Mouse (Mus musculus) ES-E14 (cell line): ENCODE measurements around the gene Ggcx. TPM values are rescaled to one million over a fixed set of nuclear protein-coding genes. Genes with fewer than 3 reads are reported as not detected.

Experiments used
- DNase-seq: peaks from one replicate; pipeline ENCODE4 v3.0.0-alpha.2; 2013; ENCODE audit warnings: low read depth, low spot score
- H3K27ac ChIP-seq: 2 replicates; pipeline ENCODE4 v1.5.1; 2012; ENCODE audit warnings: low read depth, mild to moderate bottlenecking, low read length, moderate library complexity, mixed read lengths; ENCODE audit not compliant: poor library complexity, insufficient read depth, severe bottlenecking
- H3K36me3 ChIP-seq: 2 replicates; pipeline ENCODE4 v1.6.1; 2012; ENCODE audit warnings: mild to moderate bottlenecking, low read length, moderate library complexity, mixed read lengths; ENCODE audit not compliant: control insufficient read depth, poor library complexity, insufficient read depth, severe bottlenecking
- H3K4me1 ChIP-seq, 2 experiments: fragments of 150-350 bp in 1 of 2; sonication (generic) in 1 of 2; 2 replicates each; pipeline ENCODE4 v1.6.1; 2012; ENCODE audit warnings: low read length in 2 of 2, mild to moderate bottlenecking in 1 of 2, mixed read lengths in 1 of 2; ENCODE audit not compliant: control insufficient read depth in 2 of 2, insufficient read depth in 2 of 2, poor library complexity in 1 of 2
- H3K4me3 ChIP-seq, 2 experiments: fragments of 150-350 bp in 1 of 2; sonication (generic) in 1 of 2; 2 replicates each; pipeline ENCODE4 v1.5.1; 2012; ENCODE audit warnings: low read length in 2 of 2, low read depth in 1 of 2, mild to moderate bottlenecking in 1 of 2, mixed read lengths in 1 of 2; ENCODE audit not compliant: insufficient read depth in 1 of 2, poor library complexity in 1 of 2, severe bottlenecking in 1 of 2
- H3K9ac ChIP-seq: 2 replicates; pipeline ENCODE4 v1.6.1; 2012; ENCODE audit warnings: low read depth, mild to moderate bottlenecking, low read length, mixed read lengths; ENCODE audit not compliant: poor library complexity, insufficient read depth, severe bottlenecking
- H3K9me3 ChIP-seq: fragments of 150-350 bp; sonication (generic); 2 replicates; pipeline ENCODE4 v1.6.1; 2012; ENCODE audit warnings: low read depth, mild to moderate bottlenecking, low read length; ENCODE audit not compliant: control insufficient read depth, insufficient read depth
- CHD2 ChIP-seq: IDR thresholded peaks from 2 replicates; pipeline ENCODE4 v1.6.1; 2014; ENCODE audit warnings: mild to moderate bottlenecking, low read depth, low read length, inconsistent platforms
- HCFC1 ChIP-seq: IDR thresholded peaks from 2 replicates; pipeline ENCODE4 v1.6.1; 2012; ENCODE audit warnings: low read length, inconsistent platforms, borderline replicate concordance; ENCODE audit not compliant: insufficient read depth
- MAFK ChIP-seq: IDR thresholded peaks from 2 replicates; pipeline ENCODE4 v1.6.1; 2014; ENCODE audit warnings: mild to moderate bottlenecking, low read depth, low read length, inconsistent platforms; ENCODE audit not compliant: insufficient read depth
- ZC3H11A ChIP-seq: IDR thresholded peaks from 2 replicates; pipeline ENCODE4 v1.6.1; 2012; ENCODE audit warnings: low read depth, mild to moderate bottlenecking, inconsistent platforms, low read length, borderline replicate concordance
- ZNF384 ChIP-seq: IDR thresholded peaks from 2 replicates; pipeline ENCODE4 v1.6.1; 2012; ENCODE audit warnings: low read depth, low read length, inconsistent platforms
- in situ Hi-C, 2 experiments: fragments of 600-800 bp; cut with MboI; formaldehyde crosslinking; loops; one replicate each; pipeline ENCODE4 v1.15.1; 2025; ENCODE audit warnings: low sequenced_read_pairs in 2 of 2, inconsistent platforms in 1 of 2; ENCODE audit not compliant: unreplicated experiment in 2 of 2
- total RNA-seq: library from RNA; depleted of rRNA; stranded (reverse); fragments of 300-350 nt; gene quantifications from 2 replicates; pipeline ENCODE4 v1.2.3, GENCODE M21; 2012

Ggcx gene
- total RNA-seq, 1 experiment, result 22.6 TPM

GRCm38 (mm10) chr6:72392341-72392740 is 21.8 kb upstream of the Ggcx start:
- Histone ChIP-seq H3K36me3 (no peaks in the 10 kb centered on the region), H3K9ac (no peak overlapping the region), H3K27ac (no peak overlapping the region), H3K9me3 (no peaks in the 10 kb centered on the region), H3K4me3 (no peak overlapping the region), H3K4me1 (peaks cover 3 to 4% of the 10 kb centered on the region in 2 experiments; a peak in 1 of 4 replicates)
- DNase-seq, result no peak
- TF ChIP-seq ZC3H11A (no peak), ZNF384 (no peak), CHD2 (no peak), MAFK (no peak)
- in situ Hi-C loops, result no loop called here

GRCm38 (mm10) chr6:72396837-72397251 is 17.3 kb upstream of the Ggcx start:
- Histone ChIP-seq H3K36me3 (no peaks in the 10 kb centered on the region), H3K9me3 (no peaks in the 10 kb centered on the region), H3K4me3 (no peak overlapping the region), H3K4me1 (no peaks in the 10 kb centered on the region), H3K9ac (no peak overlapping the region), H3K27ac (no peak overlapping the region)
- TF ChIP-seq MAFK (no peak), ZC3H11A (no peak), HCFC1 (no peak), ZNF384 (no peak), CHD2 (no peak)
- in situ Hi-C loops, result no loop called here
- DNase-seq, result no peak

GRCm38 (mm10) chr6:72399967-72400366 is 14.1 kb upstream of the Ggcx start:
- no peak for TF ChIP-seq ZC3H11A
- no peak for TF ChIP-seq HCFC1
- TF ChIP-seq MAFK, result no peak
- TF ChIP-seq CHD2, result no peak
- no peak for TF ChIP-seq ZNF384
- Histone ChIP-seq H3K9me3 (no peaks in the 10 kb centered on the region), H3K9ac (no peak overlapping the region), H3K27ac (no peak overlapping the region), H3K4me3 (no peak overlapping the region), H3K4me1 (no peaks in the 10 kb centered on the region), H3K36me3 (no peaks in the 10 kb centered on the region)
- DNase-seq, result no peak
- in situ Hi-C loops, result loop anchor here (25.0 kb wide), 1 partner anchor 437 kb away; no protein-coding TSS in a partner anchor

GRCm38 (mm10) chr6:72401875-72402274 is 12.2 kb upstream of the Ggcx start:
- H3K4me3 ChIP-seq, result no peak overlapping the region
- in situ Hi-C loops, result loop anchor here (25.0 kb wide), 1 partner anchor 435 kb away; no protein-coding TSS in a partner anchor
- no peaks in the 10 kb centered on the region for H3K4me1 ChIP-seq
- TF ChIP-seq CHD2, result no peak
- TF ChIP-seq MAFK, result no peak
- TF ChIP-seq ZC3H11A, result no peak
- no peak for TF ChIP-seq HCFC1
- TF ChIP-seq ZNF384, result no peak
- DNase-seq, result peak; percentile 63
- no peak overlapping the region for H3K9ac ChIP-seq
- H3K9me3 ChIP-seq, result no peaks in the 10 kb centered on the region
- H3K27ac ChIP-seq, result no peak overlapping the region
- H3K36me3 ChIP-seq, result no peaks in the 10 kb centered on the region

- Histone ChIP-seq H3K27ac (no peak overlapping the region), H3K9me3 (no peaks in the 10 kb centered on the region), H3K36me3 (no peaks in the 10 kb centered on the region), H3K9ac (no peak overlapping the region), H3K4me3 (no peak overlapping the region), H3K4me1 (no peaks in the 10 kb centered on the region)
- no peak for DNase-seq
- no peak for TF ChIP-seq ZNF384
- TF ChIP-seq ZC3H11A, result no peak
- TF ChIP-seq MAFK, result no peak
- TF ChIP-seq CHD2, result no peak
- no peak for TF ChIP-seq HCFC1
- in situ Hi-C loops, result loop anchor here (25.0 kb wide), 1 partner anchor 432 kb away; no protein-coding TSS in a partner anchor
Measured at GRCm38 (mm10) chr6:72405356-72405755, 8.8 kb upstream of the Ggcx start.
